Mouse (Mus musculus) activated CD4-positive, CD25-positive, alpha-beta regulatory T cell, adult 4 months (primary cell): Measurements from ENCODE around the gene Gm12666. TPM values are rescaled to one million over a fixed set of nuclear protein-coding genes. Genes with fewer than 3 reads are reported as not detected.
"Not testable (repeated sequence)": the region's sequence is repeated elsewhere in the genome, so short reads cannot be mapped to it uniquely, and the experiment has no call there.

Source experiments
- ATAC-seq: one replicate; pipeline ENCODE4 v1.8.0; 2017
- polyA plus RNA-seq, 2 experiments: library from polyadenylated mRNA; unstranded; fragments of 100-300 nt; shearing (Covaris generic); gene quantifications; one replicate each; pipeline ENCODE4 v1.2.1; 2017

The Gm12666 gene
- polyA plus RNA-seq = 1 to 10 TPM in 1 of 2 experiments, not detected in 1; 2.4 TPM

DNA sequence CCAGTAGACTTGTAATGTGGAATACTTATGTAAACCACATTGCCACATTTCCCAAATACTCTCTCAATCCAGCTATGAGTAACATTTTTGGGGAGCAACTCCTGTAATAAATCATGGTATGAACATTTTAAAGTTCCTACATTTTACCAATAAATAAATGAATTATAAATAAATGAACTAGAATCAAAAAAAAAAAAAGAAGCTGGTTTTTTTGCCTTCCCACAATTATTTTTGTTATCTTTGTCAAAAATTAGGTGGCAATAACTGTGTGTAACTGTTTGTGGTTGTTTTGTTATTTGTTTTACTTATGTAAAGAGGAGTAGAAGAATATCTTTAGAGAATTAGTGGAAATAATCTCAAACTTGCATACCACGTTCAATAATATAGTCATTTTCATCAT, at the start of gene Gm12666:
Gene Gm12666 (minus strand): TSS at position 101 of the 400 bp plus-strand sequence.
- not testable (repeated sequence) for ATAC-seq

- no peak for ATAC-seq
Measured at GRCm38 (mm10) chr4:92226326-92226725, 34.8 kb upstream of the Gm12666 start.

DNA sequence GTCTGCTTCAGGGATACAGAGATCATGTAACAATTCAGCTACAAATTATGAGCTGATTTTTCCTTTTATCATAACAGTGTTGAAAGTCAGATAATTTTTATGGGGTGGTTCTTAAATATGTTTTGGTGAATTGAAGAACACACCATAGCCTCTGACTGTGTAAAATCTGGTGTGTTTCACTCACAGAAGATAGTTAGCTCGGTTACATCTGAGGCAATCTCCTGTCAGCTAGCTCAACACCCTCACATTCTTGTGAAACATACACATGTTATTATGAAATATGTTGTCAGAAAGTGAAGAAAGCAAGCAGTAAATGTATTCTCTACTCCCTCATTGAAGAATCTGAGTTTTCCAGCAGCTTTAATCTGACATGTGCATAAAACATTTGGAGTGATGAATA, 24.7 kb upstream of the Gm12666 start:
- ATAC-seq = no peak

GRCm38 (mm10) chr4:92152646-92153045, 38.9 kb downstream of the Gm12666 start:
- no peak for ATAC-seq

GRCm38 (mm10) chr4:92147134-92147533, 44.4 kb downstream of the Gm12666 start, which contains the start of gene Izumo3:
TSS of gene Izumo3 (minus strand) at chr4:92147234.
- no peak for ATAC-seq

Other genes starting within 250 kb of the Gm12666 start
- not detected for gene Izumo3, start 44.5 kb downstream of the Gm12666 start, polyA plus RNA-seq